In the genomic region with DNA sequence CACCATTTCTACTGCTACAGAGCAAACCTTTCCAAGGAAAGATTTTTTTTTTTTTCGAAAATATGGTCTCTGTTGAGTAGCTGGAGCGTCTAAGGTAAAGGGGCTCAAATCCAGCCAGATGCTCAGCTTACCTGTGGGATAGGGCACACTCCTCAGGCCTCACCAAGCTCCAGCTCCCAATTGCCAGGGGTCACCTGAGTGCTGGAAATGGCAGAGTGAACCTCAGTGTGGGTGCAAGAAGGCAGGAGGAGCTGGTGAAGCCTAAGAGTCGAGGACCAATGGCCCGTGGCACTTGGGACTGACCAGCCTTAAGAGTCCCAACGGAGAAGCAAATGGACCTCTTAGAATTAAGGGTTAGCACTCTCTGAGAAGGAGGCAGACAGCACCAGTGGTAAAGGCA, we compare ENCODE assay signal across 15 mouse cellular contexts. TPM values are rescaled to one million over a fixed set of nuclear protein-coding genes. Genes with fewer than 3 reads are reported as not detected.
A peak's percentile ranks its signal among the peaks of the same experiment; 100 is the strongest.
DNase-seq lines count a peak whose midpoint lies in the region; ATAC-seq lines count a peak whose summit lies in the region.
"Had no signal": no experiment of that assay in that cellular context is flagged by ENCODE, and none has a peak within 500 bp of the region (broad histone marks: within the 10 kb centered on the region; RNA-seq: fewer than 3 reads in every experiment).

No protein-coding gene starts in this region.

- H3K4me1 ChIP-seq in heart, embryonic 10.5 days = peaks cover 6% of the 10 kb centered on the region; the same call in 1 of the 2 replicates
- H3K4me1 ChIP-seq in heart, embryonic 12.5 days (replicated peaks) = peaks cover 8% of the 10 kb centered on the region; the same call in 1 of the 2 replicates
- H3K4me1 ChIP-seq in limb, embryonic 13.5 days = peaks cover 19% of the 10 kb centered on the region
- H3K4me1 ChIP-seq: forebrain, embryonic 13.5 days; hindbrain, embryonic 10.5 days; neural tube, embryonic 13.5 days had no signal

- H3K4me3 ChIP-seq in heart, embryonic 10.5 days = no peak overlapping the region
- no peak overlapping the region for H3K4me3 ChIP-seq in heart, embryonic 12.5 days
- H3K4me3 ChIP-seq in limb, embryonic 13.5 days = no peak overlapping the region
- H3K4me3 ChIP-seq: forebrain, embryonic 13.5 days; heart, embryonic 15.5 days; hindbrain, embryonic 10.5 days; layer of hippocampus, adult 2 months; neural tube, embryonic 13.5 days had no signal

- no peak overlapping the region for H3K9ac ChIP-seq in heart, embryonic 12.5 days
- no peak overlapping the region for H3K9ac ChIP-seq in limb, embryonic 13.5 days
- H3K9ac ChIP-seq: forebrain, embryonic 13.5 days; heart, embryonic 15.5 days; neural tube, embryonic 13.5 days had no signal

- 84% methylated on average over 5 of the region's 5 CpGs for WGBS in heart, embryonic 10.5 days
- WGBS in heart, embryonic 12.5 days = 86% methylated on average over 5 of the region's 5 CpGs
- 71% methylated on average over 5 of the region's 5 CpGs for WGBS in limb, embryonic 13.5 days

- peaks cover 41% of the 10 kb centered on the region for H3K36me3 ChIP-seq in heart, embryonic 10.5 days
- peaks cover 45% of the 10 kb centered on the region for H3K36me3 ChIP-seq in heart, embryonic 12.5 days
- peaks cover 27% of the 10 kb centered on the region for H3K36me3 ChIP-seq in limb, embryonic 13.5 days

- no peaks in the 10 kb centered on the region for H3K27me3 ChIP-seq in heart, embryonic 10.5 days (ENCODE audit: insufficient read depth, poor library complexity, severe bottlenecking)
- no peaks in the 10 kb centered on the region for H3K27me3 ChIP-seq in heart, embryonic 12.5 days (replicated peaks)
- H3K27me3 ChIP-seq in limb, embryonic 13.5 days = no peaks in the 10 kb centered on the region
- H3K27me3 ChIP-seq: forebrain, embryonic 13.5 days; heart, embryonic 15.5 days; neural tube, embryonic 13.5 days had no signal

- peak; percentile 60 for DNase-seq in heart, embryonic 10.5 days (ENCODE audit: low spot score)
- DNase-seq in kidney, postnatal 4 days = peak; percentile 18 to 19
- no peak for DNase-seq in kidney, postnatal 25 days
- no peak for DNase-seq in right cerebral cortex, adult 18-20 months
- DNase-seq in lung, postnatal 10 days = no peak
- DNase-seq in cerebellum, postnatal 14 days = no peak
- DNase-seq: cerebellum, adult 11-12 months; right cerebral cortex, postnatal 25 days had no signal

- no peak overlapping the region for H3K4me2 ChIP-seq in heart, embryonic 12.5 days
- no peak overlapping the region for H3K4me2 ChIP-seq in limb, embryonic 13.5 days (replicated peaks)
- H3K4me2 ChIP-seq: forebrain, embryonic 13.5 days; heart, embryonic 15.5 days; neural tube, embryonic 13.5 days had no signal

- peak overlapping the region; percentile 22; the same call in 1 of the 2 replicates for H3K27ac ChIP-seq in heart, embryonic 10.5 days
- H3K27ac ChIP-seq in heart, embryonic 12.5 days (ENCODE audit: poor library complexity, severe bottlenecking) = no peak overlapping the region
- peak overlapping the region; percentile 81 for H3K27ac ChIP-seq in limb, embryonic 13.5 days
- H3K27ac ChIP-seq: forebrain, embryonic 13.5 days; hindbrain, embryonic 10.5 days; layer of hippocampus, adult 2 months; neural tube, embryonic 13.5 days had no signal

- H3K9me3 ChIP-seq in heart, embryonic 10.5 days = no peaks in the 10 kb centered on the region
- H3K9me3 ChIP-seq in heart, embryonic 12.5 days (replicated peaks) = no peaks in the 10 kb centered on the region
- H3K9me3 ChIP-seq in limb, embryonic 13.5 days = no peaks in the 10 kb centered on the region
- H3K9me3 ChIP-seq: forebrain, embryonic 13.5 days; heart, embryonic 15.5 days; hindbrain, embryonic 10.5 days; neural tube, embryonic 13.5 days had no signal

- no peak for ATAC-seq in heart, embryonic 12.5 days (ENCODE audit: insufficient number of reproducible peaks, low FRiP score)
- ATAC-seq in limb, embryonic 13.5 days (ENCODE audit: low FRiP score, low read depth) = peak; percentile 14; the same call in 1 of the 2 replicates
- ATAC-seq: forebrain, embryonic 13.5 days had no signal

RNA-seq across cellular contexts. Expression of a gene that starts 30.3 kb away (rescaled TPM):
- polyA plus RNA-seq in heart, embryonic 10.5 days (2016; fragmentation: Nextera tagmentation; extraction: Ambion mirVana) = 25.7 and 26.1 TPM in 2 replicates
- polyA plus RNA-seq in heart, embryonic 12.5 days (2016; fragmentation: Nextera tagmentation; extraction: Ambion mirVana) = 28.8 and 29.0 TPM in 2 replicates
- polyA plus RNA-seq in limb, embryonic 13.5 days (2015; fragmentation: Nextera tagmentation; extraction: Ambion mirVana) = 39.5 and 42.0 TPM in 2 replicates

RNA-seq across cellular contexts. Expression of a gene that starts 55.6 kb away (rescaled TPM):
- 0.15 and 0.44 TPM in 2 replicates for polyA plus RNA-seq in heart, embryonic 10.5 days (2016; fragmentation: Nextera tagmentation; extraction: Ambion mirVana)
- polyA plus RNA-seq in heart, embryonic 12.5 days (2016; fragmentation: Nextera tagmentation; extraction: Ambion mirVana) = 0.26 TPM in 1 of 2 replicates, not detected in the other
- polyA plus RNA-seq in limb, embryonic 13.5 days (2015; fragmentation: Nextera tagmentation; extraction: Ambion mirVana) = 0.51 and 0.59 TPM in 2 replicates

RNA-seq across cellular contexts. Expression of a gene that starts 59.6 kb away (rescaled TPM):
- polyA plus RNA-seq in heart, embryonic 10.5 days (2016; fragmentation: Nextera tagmentation; extraction: Ambion mirVana) = 84.4 and 111 TPM in 2 replicates
- polyA plus RNA-seq in heart, embryonic 12.5 days (2016; fragmentation: Nextera tagmentation; extraction: Ambion mirVana) = 126 and 127 TPM in 2 replicates
- 81.3 and 84.8 TPM in 2 replicates for polyA plus RNA-seq in limb, embryonic 13.5 days (2015; fragmentation: Nextera tagmentation; extraction: Ambion mirVana)

Comparison
In these comparisons a context has a peak if more than half of its experiments do, and no peak if none do; other contexts are left out.
1. DNase-seq: peak in heart, embryonic 10.5 days (single experiment) and kidney, postnatal 4 days (2 of 2); none in kidney, postnatal 25 days (0 of 2), right cerebral cortex, adult 18-20 months (single experiment), lung, postnatal 10 days (single experiment) and cerebellum, postnatal 14 days (0 of 2).